Mouse (Mus musculus) liver, embryonic 16.5 days (tissue): ENCODE measurements around the gene Mvb12b. TPM values are rescaled to one million over a fixed set of nuclear protein-coding genes. Genes with fewer than 3 reads are reported as not detected.

Experiments used
- ATAC-seq: fragments of 200-750 bp; cut with Nextera tagmentation; 2 replicates; pipeline ENCODE4 v1.8.0; 2017; ENCODE audit warnings: low read depth, mild to moderate bottlenecking, moderate number of reproducible peaks, moderate library complexity
- H3K27ac ChIP-seq: fragments of 300-500 bp; sonication (generic); 2 replicates; pipeline ENCODE4 v1.5.1; 2014; ENCODE audit warnings: mild to moderate bottlenecking, low read length
- H3K27me3 ChIP-seq: fragments of 300-500 bp; sonication (generic); 2 replicates; pipeline ENCODE4 v1.6.1; 2014; ENCODE audit warnings: low read depth, low read length, mixed read lengths; ENCODE audit not compliant: control insufficient read depth, insufficient read depth
- H3K36me3 ChIP-seq: fragments of 300-500 bp; sonication (generic); 2 replicates; pipeline ENCODE4 v1.6.1; 2014; ENCODE audit warnings: mild to moderate bottlenecking; ENCODE audit not compliant: control insufficient read depth, insufficient read depth
- H3K4me1 ChIP-seq: fragments of 300-500 bp; sonication (generic); 2 replicates; pipeline ENCODE4 v1.6.1; 2014; ENCODE audit warnings: low read depth, low read length, mixed read lengths; ENCODE audit not compliant: control insufficient read depth
- H3K4me2 ChIP-seq: fragments of 300-500 bp; sonication (generic); 2 replicates; pipeline ENCODE4 v1.6.1; 2014; ENCODE audit warnings: low read depth, low read length, mixed read lengths
- H3K4me3 ChIP-seq: fragments of 300-500 bp; sonication (generic); 2 replicates; pipeline ENCODE4 v1.5.1; 2014; ENCODE audit warnings: low read depth, mild to moderate bottlenecking, low read length
- H3K9ac ChIP-seq: fragments of 300-500 bp; sonication (generic); 2 replicates; pipeline ENCODE4 v1.6.1; 2014; ENCODE audit warnings: low read depth, low read length
- H3K9me3 ChIP-seq: fragments of 300-500 bp; sonication (generic); replicated peaks from 2 replicates; pipeline ENCODE4 v1.6.1; 2016; ENCODE audit warnings: low read length; ENCODE audit not compliant: control insufficient read depth
- WGBS: fragments of 180-500 bp; shearing (Covaris S2); extraction: QIAGEN DNeasy Blood & Tissue Kit; methylation state at CpG from one replicate; pipeline ENCODE4 v1.1.7; 2014; ENCODE audit not compliant: insufficient replicate concordance; 5-methylcytosine and 5-hydroxymethylcytosine counted together
- polyA plus RNA-seq: library from polyadenylated mRNA; unstranded; fragments of >200 nt; fragmentation: Nextera tagmentation; extraction: Ambion mirVana; gene quantifications from 2 replicates; pipeline ENCODE4 v1.2.1, GENCODE M21; 2015

Mvb12b gene
- polyA plus RNA-seq, 1 experiment from 2014 or later, result 11.0 TPM

DNA sequence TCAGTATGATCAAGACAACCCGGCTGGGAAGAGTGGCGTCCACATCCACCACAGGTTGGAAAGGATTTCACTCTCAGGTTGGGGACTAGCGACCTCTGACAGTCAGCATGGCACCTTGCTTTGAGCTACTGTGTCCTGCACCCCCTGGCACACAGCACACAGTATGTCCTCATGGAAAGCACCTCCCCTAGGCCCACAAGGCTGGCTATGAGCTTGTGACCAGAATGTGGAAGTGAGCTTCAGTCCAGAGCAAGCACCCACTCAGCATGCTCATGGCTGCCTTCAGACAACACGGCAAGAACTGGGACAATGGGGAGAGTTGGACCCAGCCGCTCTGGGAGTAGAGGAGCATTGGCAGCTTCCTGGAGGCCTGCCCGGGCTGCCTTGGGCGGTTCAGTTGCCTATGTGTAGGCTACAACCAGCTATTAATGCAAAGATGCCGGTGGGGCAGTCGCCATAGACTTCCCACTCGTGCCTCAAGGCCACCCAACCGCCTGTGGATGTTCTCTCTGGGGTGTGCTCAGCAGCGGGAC lies 84.6 kb downstream of the Mvb12b start:
- no peaks in the 10 kb centered on the region for H3K9me3 ChIP-seq
- H3K36me3 ChIP-seq, result no peaks in the 10 kb centered on the region
- 80% methylated on average over 12 of the region's 12 CpGs for WGBS
- no peaks in the 10 kb centered on the region for H3K4me1 ChIP-seq
- H3K4me2 ChIP-seq, result no peak overlapping the region
- H3K4me3 ChIP-seq, result no peak overlapping the region
- no peaks in the 10 kb centered on the region for H3K27me3 ChIP-seq
- no peak overlapping the region for H3K9ac ChIP-seq
- no peak overlapping the region for H3K27ac ChIP-seq
- no peak for ATAC-seq

DNA sequence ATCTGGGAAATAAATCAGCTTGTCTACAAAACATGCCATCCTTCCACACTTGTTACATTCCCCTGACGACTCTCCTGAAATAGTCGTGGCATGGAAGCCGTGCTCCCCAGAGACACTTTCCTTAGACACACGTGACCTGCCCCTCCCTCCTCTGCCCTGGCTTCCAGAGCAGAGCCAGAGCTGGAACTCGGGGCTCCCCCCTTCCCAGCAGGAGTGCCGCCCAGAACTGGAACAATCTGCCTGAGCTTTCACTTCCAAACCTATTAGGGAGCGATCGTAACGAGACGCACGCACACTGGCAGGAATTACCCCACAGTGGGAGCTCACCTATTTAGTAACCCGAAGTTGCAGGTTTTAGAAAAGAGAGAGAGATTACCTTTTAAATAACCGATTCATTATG lies 86.0 kb downstream of the Mvb12b start:
- Histone ChIP-seq H3K9me3 (no peaks in the 10 kb centered on the region), H3K36me3 (no peaks in the 10 kb centered on the region), H3K27me3 (no peaks in the 10 kb centered on the region), H3K9ac (no peak overlapping the region), H3K27ac (no peak overlapping the region), H3K4me1 (no peaks in the 10 kb centered on the region), H3K4me3 (no peak overlapping the region), H3K4me2 (no peak overlapping the region)
- WGBS, result 84% methylated on average over 13 of the region's 13 CpGs
- no peak for ATAC-seq

- 78% methylated on average over 8 of the region's 8 CpGs for WGBS
- H3K9ac ChIP-seq, result no peak overlapping the region
- no peaks in the 10 kb centered on the region for H3K36me3 ChIP-seq
- H3K27me3 ChIP-seq, result no peaks in the 10 kb centered on the region
- no peaks in the 10 kb centered on the region for H3K9me3 ChIP-seq
- no peak overlapping the region for H3K27ac ChIP-seq
- ATAC-seq, result no peak
- H3K4me2 ChIP-seq, result no peak overlapping the region
- no peak overlapping the region for H3K4me3 ChIP-seq
- H3K4me1 ChIP-seq, result no peaks in the 10 kb centered on the region
Measured at GRCm38 (mm10) chr2:33801336-33801735, 86.4 kb downstream of the Mvb12b start.

- no peak overlapping the region for H3K27ac ChIP-seq
- no peaks in the 10 kb centered on the region for H3K4me1 ChIP-seq
- WGBS, result 66% methylated on average over 6 of the region's 6 CpGs
- H3K36me3 ChIP-seq, result no peaks in the 10 kb centered on the region
- no peak overlapping the region for H3K4me2 ChIP-seq
- ATAC-seq, result no peak
- H3K27me3 ChIP-seq, result no peaks in the 10 kb centered on the region
- no peaks in the 10 kb centered on the region for H3K9me3 ChIP-seq
- H3K4me3 ChIP-seq, result no peak overlapping the region
- H3K9ac ChIP-seq, result no peak overlapping the region
Measured at GRCm38 (mm10) chr2:33800221-33800620, 87.5 kb downstream of the Mvb12b start.

DNA sequence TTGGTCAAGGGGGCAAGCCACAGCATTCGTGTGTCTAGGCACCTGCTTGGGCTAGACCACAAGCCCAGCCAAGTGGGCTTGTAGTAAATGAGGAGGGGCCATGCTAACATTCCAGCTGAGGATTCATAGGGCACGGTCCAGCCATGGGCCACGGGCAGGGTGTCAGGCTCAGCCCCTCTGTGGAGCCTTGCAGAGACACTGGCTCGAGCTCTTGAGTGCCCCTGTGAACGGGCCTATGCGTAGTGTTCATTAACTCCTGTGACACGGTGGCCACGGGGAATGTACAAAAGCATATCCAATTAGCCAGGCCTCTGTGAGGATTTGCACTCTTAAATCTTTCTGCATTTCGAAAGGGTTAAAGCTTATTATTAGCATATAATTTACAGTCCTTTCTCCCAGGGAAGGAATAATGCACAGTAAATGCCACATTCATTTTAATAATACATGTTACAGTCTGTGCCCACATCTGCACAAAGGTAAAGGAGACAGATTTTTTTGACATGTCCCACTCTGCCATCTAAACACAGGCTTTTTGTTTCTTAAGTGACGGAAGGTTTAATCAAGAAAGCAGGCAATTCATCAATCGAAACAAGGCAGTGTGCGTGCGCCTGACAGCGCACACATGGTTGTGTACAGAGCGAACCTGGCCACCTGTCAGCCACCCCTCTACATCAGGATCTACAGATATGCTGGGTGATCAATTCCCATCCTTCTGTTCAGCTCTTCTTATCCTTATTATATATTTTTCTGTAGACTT lies 91.9 kb downstream of the Mvb12b start:
- H3K4me2 ChIP-seq, result no peak overlapping the region
- H3K27ac ChIP-seq, result no peak overlapping the region
- no peak for ATAC-seq
- no peak overlapping the region for H3K9ac ChIP-seq
- no peaks in the 10 kb centered on the region for H3K36me3 ChIP-seq
- H3K4me1 ChIP-seq, result no peaks in the 10 kb centered on the region
- no peaks in the 10 kb centered on the region for H3K27me3 ChIP-seq
- no peak overlapping the region for H3K4me3 ChIP-seq
- no peaks in the 10 kb centered on the region for H3K9me3 ChIP-seq
- 86% methylated on average over 15 of the region's 15 CpGs for WGBS

DNA sequence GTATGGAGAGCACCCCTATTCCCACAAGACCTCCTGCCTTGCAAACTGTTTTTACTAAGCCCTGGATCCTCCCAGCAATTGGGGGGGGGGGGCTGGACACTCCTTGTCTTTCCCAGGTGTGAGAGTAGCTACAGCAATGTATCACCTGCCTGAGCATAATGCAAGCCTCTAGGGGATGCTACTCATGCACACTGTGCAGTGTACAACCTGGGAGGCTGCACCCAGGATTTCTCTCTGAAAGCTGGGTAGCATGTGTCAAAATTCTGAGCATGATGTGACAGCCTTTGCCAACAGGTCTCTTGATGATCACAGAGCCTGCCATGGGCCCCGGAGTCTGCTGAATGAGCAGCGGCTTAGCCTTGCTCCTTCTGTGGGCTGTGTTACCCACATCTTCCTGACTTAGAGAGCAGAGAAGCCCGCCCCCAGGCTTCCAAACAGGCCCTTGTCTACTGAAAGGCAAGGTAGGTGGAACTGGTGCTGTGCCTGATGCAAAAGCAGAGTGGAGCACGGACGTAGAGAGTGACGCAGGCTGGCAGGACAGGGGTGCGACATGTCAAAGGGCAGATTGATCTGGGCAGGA lies 92.7 kb downstream of the Mvb12b start:
- 82% methylated on average over 7 of the region's 7 CpGs for WGBS
- Histone ChIP-seq H3K4me2 (no peak overlapping the region), H3K9me3 (no peaks in the 10 kb centered on the region), H3K36me3 (no peaks in the 10 kb centered on the region), H3K27me3 (no peaks in the 10 kb centered on the region), H3K4me1 (no peaks in the 10 kb centered on the region), H3K9ac (no peak overlapping the region), H3K4me3 (no peak overlapping the region), H3K27ac (no peak overlapping the region)
- ATAC-seq, result no peak

GRCm38 (mm10) chr2:33794483-33794882 lies 93.3 kb downstream of the Mvb12b start:
- H3K9ac ChIP-seq, result no peak overlapping the region
- H3K4me2 ChIP-seq, result no peak overlapping the region

GRCm38 (mm10) chr2:33790301-33790700 lies 97.4 kb downstream of the Mvb12b start:
- WGBS, result 72% methylated on average over 5 of the region's 5 CpGs
- Histone ChIP-seq H3K4me2 (no peak overlapping the region), H3K4me3 (no peak overlapping the region), H3K9me3 (no peaks in the 10 kb centered on the region), H3K9ac (no peak overlapping the region), H3K4me1 (no peaks in the 10 kb centered on the region), H3K27ac (no peak overlapping the region), H3K36me3 (no peaks in the 10 kb centered on the region), H3K27me3 (no peaks in the 10 kb centered on the region)
- no peak for ATAC-seq

More at GRCm38 (mm10) chr2:33794483-33794882, 93.3 kb downstream of the Mvb12b start:
- Histone ChIP-seq H3K4me1 (no peaks in the 10 kb centered on the region), H3K27ac (no peak overlapping the region), H3K36me3 (no peaks in the 10 kb centered on the region), H3K4me3 (no peak overlapping the region), H3K9me3 (no peaks in the 10 kb centered on the region), H3K27me3 (no peaks in the 10 kb centered on the region)
- ATAC-seq, result no peak
- 75% methylated on average over 9 of the region's 9 CpGs for WGBS

DNA sequence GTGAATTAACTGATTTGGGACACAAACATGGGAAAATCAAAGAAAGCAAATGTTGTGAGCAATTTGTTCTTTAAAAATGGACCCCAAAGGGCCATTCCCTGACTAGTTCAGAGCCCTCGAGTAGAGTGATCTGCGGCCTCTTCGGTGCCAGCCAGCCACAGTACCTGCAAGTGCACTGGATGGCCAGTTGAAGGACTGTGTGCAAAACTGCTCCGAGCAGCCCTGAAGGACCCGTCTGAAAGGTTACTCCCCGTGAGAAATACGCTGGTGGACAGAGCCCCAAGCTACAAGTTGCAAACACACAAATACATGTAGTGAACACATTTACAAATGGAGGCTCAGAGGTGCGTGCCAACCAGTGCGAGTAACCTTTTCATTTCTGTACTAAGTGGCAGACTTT lies 98.0 kb downstream of the Mvb12b start:
- Histone ChIP-seq H3K9ac (no peak overlapping the region), H3K4me1 (no peaks in the 10 kb centered on the region), H3K27ac (no peak overlapping the region), H3K36me3 (no peaks in the 10 kb centered on the region), H3K4me2 (no peak overlapping the region), H3K27me3 (no peaks in the 10 kb centered on the region), H3K4me3 (no peak overlapping the region), H3K9me3 (no peaks in the 10 kb centered on the region)
- no peak for ATAC-seq
- WGBS, result 73% methylated on average over 9 of the region's 9 CpGs
